Mouse (Mus musculus) kidney, adult 2 months (tissue): ENCODE results near the gene Insm2. TPM values are rescaled to one million over a fixed set of nuclear protein-coding genes. Genes with fewer than 3 reads are reported as not detected.

Source experiments
- DNase-seq: peaks from one replicate; pipeline ENCODE4 v3.0.0; 2021
- H3K27ac ChIP-seq: fragments of 200-500 bp; 2 replicates; pipeline ENCODE4 v1.5.1; 2012; ENCODE audit warnings: low read depth, low read length, control low read depth, inconsistent platforms; ENCODE audit not compliant: insufficient read depth
- H3K27me3 ChIP-seq: fragments of 200-500 bp; replicated peaks from 2 replicates; pipeline ENCODE4 v1.6.1; 2012; ENCODE audit warnings: mild to moderate bottlenecking, moderate library complexity, low read length, inconsistent platforms; ENCODE audit not compliant: control insufficient read depth, insufficient read depth
- H3K36me3 ChIP-seq: fragments of 200-500 bp; 2 replicates; pipeline ENCODE4 v1.6.1; 2012; ENCODE audit warnings: mild to moderate bottlenecking, moderate library complexity, low read length, inconsistent platforms; ENCODE audit not compliant: control insufficient read depth, insufficient read depth
- H3K4me1 ChIP-seq: fragments of 200-500 bp; 2 replicates; pipeline ENCODE4 v1.6.1; 2011; ENCODE audit warnings: low read length; ENCODE audit not compliant: control insufficient read depth, insufficient read depth
- H3K4me3 ChIP-seq: fragments of 200-500 bp; 2 replicates; pipeline ENCODE4 v1.5.1; 2011; ENCODE audit warnings: mild to moderate bottlenecking, low read depth, low read length, control low read depth; ENCODE audit not compliant: insufficient read depth
- CTCF ChIP-seq: fragments of 200-500 bp; conservative IDR thresholded peaks from 2 replicates; pipeline ENCODE4 v1.5.1; 2011; ENCODE audit warnings: low read depth, mild to moderate bottlenecking, control low read depth, low read length, moderate library complexity, mixed read lengths; ENCODE audit not compliant: insufficient read depth, insufficient read length
- POLR2A ChIP-seq: fragments of 200-500 bp; IDR thresholded peaks from one replicate; pipeline ENCODE4 v1.6.1; 2011; ENCODE audit warnings: low read depth, low read length, control low read depth
- WGBS: fragments of 180-500 bp; shearing (Covaris S2); methylation state at CpG from one replicate; pipeline ENCODE4 v1.1.7; 2018; 5-methylcytosine and 5-hydroxymethylcytosine counted together
- polyA plus RNA-seq: library from polyadenylated mRNA; depleted of rRNA; stranded (reverse); fragments of >200 nt; gene quantifications from 2 replicates; pipeline ENCODE4 v1.2.3, GENCODE M21; 2012

The Insm2 gene
- polyA plus RNA-seq, 1 experiment, result 0.09 TPM

- no peaks in the 10 kb centered on the region for H3K27me3 ChIP-seq
- 96% methylated on average over 19 of the region's 19 CpGs for WGBS
- no peaks in the 10 kb centered on the region for H3K36me3 ChIP-seq
- no peaks in the 10 kb centered on the region for H3K4me1 ChIP-seq
- H3K27ac ChIP-seq, result no peak within 1 kb of the TSS
- H3K4me3 ChIP-seq, result no peak within 1 kb of the TSS
- no peak for DNase-seq
- TF ChIP-seq CTCF, result no peak
- TF ChIP-seq POLR2A, result no peak
Measured at GRCm38 (mm10) chr12:55565206-55565605, 34.0 kb upstream of the Insm2 start, which contains the start of gene Aldoart2. Gene Aldoart2, plus strand, starts transcription at chr12:55565239.

GRCm38 (mm10) chr12:55565867-55566266 is 33.4 kb upstream of the Insm2 start:
- no peaks in the 10 kb centered on the region for H3K4me1 ChIP-seq
- DNase-seq, result no peak
- no peak overlapping the region for H3K4me3 ChIP-seq
- no peak overlapping the region for H3K27ac ChIP-seq
- no peak for TF ChIP-seq POLR2A
- TF ChIP-seq CTCF, result no peak
- 79% methylated on average over 9 of the region's 9 CpGs for whole genome bisulfite sequencing
- no peaks in the 10 kb centered on the region for H3K27me3 ChIP-seq
- no peaks in the 10 kb centered on the region for H3K36me3 ChIP-seq

- Histone ChIP-seq H3K4me3 (no peak overlapping the region), H3K27ac (no peak overlapping the region), H3K4me1 (no peaks in the 10 kb centered on the region), H3K27me3 (no peaks in the 10 kb centered on the region), H3K36me3 (no peaks in the 10 kb centered on the region)
- DNase-seq, result no peak
- WGBS, result 82% methylated on average over 5 of the region's 5 CpGs
- TF ChIP-seq CTCF, result no peak
- no peak for TF ChIP-seq POLR2A
Measured at GRCm38 (mm10) chr12:55566837-55567236, 32.4 kb upstream of the Insm2 start.

- no peaks in the 10 kb centered on the region for H3K36me3 ChIP-seq
- no peaks in the 10 kb centered on the region for H3K4me1 ChIP-seq
- WGBS, result 89% methylated on average over 3 of the region's 3 CpGs
- no peak overlapping the region for H3K4me3 ChIP-seq
- no peak for TF ChIP-seq POLR2A
- TF ChIP-seq CTCF, result no peak
- no peak overlapping the region for H3K27ac ChIP-seq
- DNase-seq, result no peak
- no peaks in the 10 kb centered on the region for H3K27me3 ChIP-seq
Measured at GRCm38 (mm10) chr12:55568466-55568865, 30.8 kb upstream of the Insm2 start.

- DNase-seq, result no peak
- WGBS, result 18% methylated on average over 6 of the region's 6 CpGs
- TF ChIP-seq POLR2A (no peak), CTCF (no peak)
- no peaks in the 10 kb centered on the region for H3K27me3 ChIP-seq
- H3K4me1 ChIP-seq, result no peaks in the 10 kb centered on the region
- H3K27ac ChIP-seq, result no peak overlapping the region
- no peaks in the 10 kb centered on the region for H3K36me3 ChIP-seq
- no peak overlapping the region for H3K4me3 ChIP-seq
Measured at GRCm38 (mm10) chr12:55569676-55570075, 29.6 kb upstream of the Insm2 start.

GRCm38 (mm10) chr12:55570646-55571045 is 28.6 kb upstream of the Insm2 start:
- no peak for TF ChIP-seq POLR2A
- TF ChIP-seq CTCF, result no peak
- H3K27me3 ChIP-seq, result no peaks in the 10 kb centered on the region
- H3K4me1 ChIP-seq, result no peaks in the 10 kb centered on the region
- no peak for DNase-seq
- no peak overlapping the region for H3K4me3 ChIP-seq
- 85% methylated on average over 9 of the region's 9 CpGs for WGBS
- no peak overlapping the region for H3K27ac ChIP-seq
- H3K36me3 ChIP-seq, result no peaks in the 10 kb centered on the region

- Histone ChIP-seq H3K27ac (no peak overlapping the region), H3K27me3 (no peaks in the 10 kb centered on the region), H3K4me1 (no peaks in the 10 kb centered on the region), H3K4me3 (no peak overlapping the region), H3K36me3 (no peaks in the 10 kb centered on the region)
- TF ChIP-seq POLR2A (no peak), CTCF (no peak)
- no peak for DNase-seq
- WGBS, result 84% methylated on average over 11 of the region's 11 CpGs
Measured at GRCm38 (mm10) chr12:55571181-55571580, 28.0 kb upstream of the Insm2 start.
